Mouse (Mus musculus) liver, postnatal 0 days (tissue): ENCODE measurements around the gene Snai1. TPM values are rescaled to one million over a fixed set of nuclear protein-coding genes. Genes with fewer than 3 reads are reported as not detected.

ENCODE experiments used
- ATAC-seq: fragments of 200-750 bp; cut with Nextera tagmentation; 2 replicates; pipeline ENCODE4 v1.8.0; 2017; ENCODE audit warnings: mild to moderate bottlenecking, moderate library complexity
- DNase-seq: peaks from one replicate; pipeline ENCODE4 v3.0.0-alpha.2; 2016
- H3K27ac ChIP-seq: fragments of 300-500 bp; sonication (generic); 2 replicates; pipeline ENCODE4 v1.5.1; 2014; ENCODE audit warnings: antibody characterized with exemption, moderate library complexity, mild to moderate bottlenecking, low read depth
- H3K27me3 ChIP-seq: fragments of 300-500 bp; sonication (generic); 2 replicates; pipeline ENCODE4 v1.6.1; 2014; ENCODE audit warnings: low read length, control low read depth, mixed read lengths; ENCODE audit not compliant: insufficient read depth
- H3K36me3 ChIP-seq: fragments of 300-500 bp; sonication (generic); replicated peaks from 2 replicates; pipeline ENCODE4 v1.6.1; 2014; ENCODE audit warnings: mild to moderate bottlenecking, control low read depth, low read length, moderate library complexity, mixed read lengths; ENCODE audit not compliant: insufficient read depth
- H3K4me1 ChIP-seq: fragments of 300-500 bp; sonication (generic); 2 replicates; pipeline ENCODE4 v1.6.1; 2014; ENCODE audit warnings: antibody characterized with exemption, mild to moderate bottlenecking, control low read depth; ENCODE audit not compliant: insufficient read depth
- H3K4me2 ChIP-seq: fragments of 300-500 bp; sonication (generic); 2 replicates; pipeline ENCODE4 v1.6.1; 2014; ENCODE audit warnings: low read depth, mild to moderate bottlenecking, low read length, moderate library complexity, mixed read lengths
- H3K4me3 ChIP-seq: fragments of 300-500 bp; sonication (generic); 2 replicates; pipeline ENCODE4 v1.5.1; 2014; ENCODE audit warnings: low read depth, low read length
- H3K9ac ChIP-seq: fragments of 300-500 bp; sonication (generic); replicated peaks from 2 replicates; pipeline ENCODE4 v1.6.1; 2014; ENCODE audit warnings: mild to moderate bottlenecking, moderate library complexity
- H3K9me3 ChIP-seq: fragments of 300-500 bp; sonication (generic); 2 replicates; pipeline ENCODE4 v1.6.1; 2016; ENCODE audit warnings: mild to moderate bottlenecking, control low read depth, low read length, mixed read lengths
- CTCF ChIP-seq: sonication (generic); IDR thresholded peaks from 2 replicates; pipeline ENCODE4 v1.5.1; 2016; ENCODE audit warnings: antibody characterized with exemption, low read depth
- EP300 ChIP-seq: IDR thresholded peaks from 2 replicates; pipeline ENCODE4 v1.6.1; 2016; ENCODE audit warnings: antibody characterized with exemption, low read depth, mild to moderate bottlenecking
- WGBS: fragments of 180-500 bp; shearing (Covaris S2); extraction: QIAGEN DNeasy Blood & Tissue Kit; methylation state at CpG from one replicate; pipeline ENCODE4 v1.1.7; 2014; ENCODE audit not compliant: insufficient replicate concordance; 5-methylcytosine and 5-hydroxymethylcytosine counted together
- polyA plus RNA-seq: library from polyadenylated mRNA; unstranded; fragments of >200 nt; fragmentation: Nextera tagmentation; extraction: Ambion mirVana; gene quantifications from 2 replicates; pipeline ENCODE4 v1.2.1, GENCODE M21; 2015

Snai1 gene
- polyA plus RNA-seq, 1 experiment from 2014 or later, result 2.3 TPM

- DNase-seq (no peak), ATAC-seq (no peak)
- WGBS, result 23% methylated on average over 26 of the region's 27 CpGs
- no peaks in the 10 kb centered on the region for H3K36me3 ChIP-seq
- no peak for TF ChIP-seq CTCF
- no peak for TF ChIP-seq EP300
- H3K27ac ChIP-seq, result no peak overlapping the region
- no peaks in the 10 kb centered on the region for H3K27me3 ChIP-seq
- no peaks in the 10 kb centered on the region for H3K9me3 ChIP-seq
- peaks cover 7% of the 10 kb centered on the region for H3K4me1 ChIP-seq
- H3K4me2 ChIP-seq, result peak overlapping the region; percentile 48; the same call in 1 of the 2 replicates
- H3K4me3 ChIP-seq, result no peak overlapping the region
- H3K9ac ChIP-seq, result no peak overlapping the region
Measured at GRCm38 (mm10) chr2:167559413-167559812, 21.4 kb downstream of the Snai1 start.

DNA sequence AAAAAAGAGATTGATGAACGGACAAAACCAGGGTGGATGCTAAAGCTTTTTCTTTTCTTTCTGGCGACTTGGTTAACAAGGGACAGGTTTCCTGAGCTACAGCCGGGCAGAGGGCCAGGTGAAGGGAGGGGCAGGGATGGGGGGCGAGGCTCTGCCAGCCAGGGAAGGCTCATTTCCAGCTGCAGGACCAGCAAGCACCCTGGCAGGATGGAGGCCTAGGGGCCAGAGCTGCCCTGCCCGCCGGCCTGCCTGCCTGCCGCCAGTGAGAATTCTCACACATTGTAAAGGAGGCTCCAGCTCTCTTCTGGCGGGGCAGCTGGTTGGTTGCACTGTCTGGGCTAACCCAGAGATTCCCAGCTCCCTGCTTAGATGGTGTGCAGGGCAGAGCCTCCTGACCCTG lies 24.1 kb downstream of the Snai1 start:
- Histone ChIP-seq H3K4me2 (no peak overlapping the region), H3K27ac (no peak overlapping the region), H3K9me3 (no peaks in the 10 kb centered on the region), H3K4me1 (peaks cover 10% of the 10 kb centered on the region), H3K4me3 (no peak overlapping the region), H3K36me3 (no peaks in the 10 kb centered on the region), H3K9ac (no peak overlapping the region), H3K27me3 (no peaks in the 10 kb centered on the region)
- ATAC-seq (no peak), DNase-seq (no peak)
- TF ChIP-seq EP300, result no peak
- no peak for TF ChIP-seq CTCF
- 61% methylated on average over 8 of the region's 8 CpGs for WGBS

DNA sequence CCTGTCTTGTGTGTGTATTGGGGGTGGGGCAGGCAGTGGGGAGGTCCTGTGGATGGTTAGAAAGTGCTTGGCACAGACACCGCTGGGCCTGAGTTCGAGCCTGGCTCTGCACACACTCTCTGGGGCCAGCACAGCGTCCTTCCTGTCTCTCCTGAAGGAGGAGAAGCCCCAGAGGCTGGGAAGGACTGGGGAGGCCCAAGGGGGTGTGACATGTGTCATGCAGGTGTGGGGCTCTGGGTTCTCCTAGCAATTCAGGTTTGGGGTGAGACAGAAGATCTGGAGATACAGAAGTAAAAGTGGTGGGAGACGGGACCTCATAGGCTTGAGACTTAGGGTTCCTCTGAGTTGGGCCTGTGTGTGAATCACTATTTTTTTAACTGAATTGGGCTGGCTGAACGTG lies 25.0 kb downstream of the Snai1 start:
- no peak for ATAC-seq
- H3K36me3 ChIP-seq, result no peaks in the 10 kb centered on the region
- WGBS, result 64% methylated on average over 5 of the region's 5 CpGs
- H3K9me3 ChIP-seq, result no peaks in the 10 kb centered on the region
- no peak overlapping the region for H3K4me2 ChIP-seq
- TF ChIP-seq CTCF (no peak), EP300 (no peak)
- no peak overlapping the region for H3K27ac ChIP-seq
- no peaks in the 10 kb centered on the region for H3K27me3 ChIP-seq
- no peak for DNase-seq
- H3K9ac ChIP-seq, result no peak overlapping the region
- H3K4me1 ChIP-seq, result peaks cover 10% of the 10 kb centered on the region
- no peak overlapping the region for H3K4me3 ChIP-seq

DNA sequence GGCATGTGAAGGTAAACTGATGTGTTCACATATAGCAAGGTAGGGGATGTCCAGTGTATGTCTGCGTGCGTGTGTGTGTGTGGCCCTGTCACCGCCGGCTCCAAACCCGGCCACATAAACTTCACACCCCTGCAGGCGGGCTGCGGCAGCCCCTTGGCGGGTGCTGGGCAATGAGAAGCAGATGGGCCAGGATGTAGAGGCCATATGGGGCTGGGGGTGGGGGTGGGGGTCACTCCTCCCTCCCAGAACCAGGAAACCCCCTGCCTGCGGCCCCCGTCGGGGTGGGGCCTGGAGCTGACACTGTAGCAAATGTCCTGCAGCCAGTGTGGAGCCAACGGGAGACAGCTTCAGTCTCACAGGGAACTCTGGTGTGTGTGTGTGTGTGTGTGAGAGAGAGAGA lies 25.7 kb downstream of the Snai1 start:
- TF ChIP-seq EP300 (no peak), CTCF (no peak)
- Histone ChIP-seq H3K4me1 (peaks cover 10% of the 10 kb centered on the region), H3K27me3 (no peaks in the 10 kb centered on the region), H3K4me3 (no peak overlapping the region), H3K27ac (no peak overlapping the region), H3K4me2 (no peak overlapping the region), H3K9me3 (no peaks in the 10 kb centered on the region), H3K36me3 (no peaks in the 10 kb centered on the region), H3K9ac (no peak overlapping the region)
- DNase-seq (no peak), ATAC-seq (no peak)
- WGBS, result 60% methylated on average over 12 of the region's 12 CpGs

DNA sequence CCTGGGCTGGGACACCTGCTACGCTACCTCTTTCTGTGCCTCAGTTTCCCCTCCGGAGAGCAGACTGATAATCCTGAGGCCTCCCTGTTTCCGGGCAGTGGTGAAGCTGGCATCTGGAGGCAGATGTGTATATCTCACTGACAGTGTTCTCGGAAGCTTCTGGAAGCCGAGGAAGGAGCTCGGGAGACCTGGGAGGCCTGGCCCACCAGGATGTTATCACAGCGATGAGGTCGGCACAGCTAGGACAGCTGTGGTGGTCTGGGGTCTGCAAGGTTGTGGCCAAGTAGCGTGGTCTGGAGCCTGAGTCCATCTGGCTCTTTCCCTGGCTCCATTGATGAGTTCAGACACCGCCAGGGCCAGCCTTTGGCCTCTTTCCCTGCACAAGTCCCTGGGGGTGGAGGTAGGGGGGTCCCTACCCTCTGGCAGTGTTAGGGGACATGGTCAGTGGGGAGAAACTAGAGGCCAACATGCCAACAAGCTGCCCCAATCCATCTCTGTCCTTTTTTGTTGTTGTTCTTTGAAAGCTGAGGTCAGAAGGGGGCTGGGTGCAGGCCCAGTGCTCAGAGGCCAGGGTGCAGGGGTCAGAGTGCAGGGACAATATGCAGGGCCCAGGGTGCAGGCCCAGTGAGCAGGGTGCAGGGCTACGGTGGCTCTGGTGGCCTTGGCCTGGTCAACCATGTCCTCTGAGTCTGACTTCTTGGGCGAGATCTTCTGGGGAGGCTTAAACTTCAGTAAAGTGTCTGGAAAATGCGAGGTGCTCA lies 26.7 kb downstream of the Snai1 start:
- Histone ChIP-seq H3K4me2 (no peak overlapping the region), H3K9ac (no peak overlapping the region), H3K27me3 (no peaks in the 10 kb centered on the region), H3K27ac (peak overlapping the region; percentile 59), H3K4me3 (no peak overlapping the region), H3K36me3 (no peaks in the 10 kb centered on the region), H3K9me3 (no peaks in the 10 kb centered on the region), H3K4me1 (peaks cover 7% of the 10 kb centered on the region; the same call in 1 of the 2 replicates)
- 67% methylated on average over 13 of the region's 13 CpGs for WGBS
- DNase-seq (no peak), ATAC-seq (peak; percentile 89)
- TF ChIP-seq EP300, result no peak
- TF ChIP-seq CTCF, result no peak

GRCm38 (mm10) chr2:167565312-167565656 lies 27.3 kb downstream of the Snai1 start:
- Histone ChIP-seq H3K9me3 (no peaks in the 10 kb centered on the region), H3K4me1 (peaks cover 7% of the 10 kb centered on the region; the same call in 1 of the 2 replicates), H3K36me3 (no peaks in the 10 kb centered on the region), H3K4me3 (no peak overlapping the region), H3K27me3 (no peaks in the 10 kb centered on the region), H3K4me2 (peak overlapping the region; percentile 62), H3K9ac (0 out of 2 replicates have a peak overlapping the region, but pooled peaks have one; percentile 12), H3K27ac (peak overlapping the region; percentile 59; the same call in 1 of the 2 replicates)
- TF ChIP-seq CTCF (no peak), EP300 (no peak)
- WGBS, result 49% methylated on average over 3 of the region's 3 CpGs
- ATAC-seq (peak; percentile 75), DNase-seq (no peak)
